Mouse (Mus musculus) bone marrow macrophage, adult 2 months (primary cell): ENCODE data around the gene Timm10b.

Experiments
- CTCF ChIP-seq: IDR thresholded peaks from 2 replicates; pipeline ENCODE4 v1.5.1; 2012; ENCODE audit warnings: low read depth, mild to moderate bottlenecking, low read length, moderate library complexity
- POLR2A ChIP-seq: IDR thresholded peaks from 2 replicates; pipeline ENCODE4 v1.6.1; 2012; ENCODE audit warnings: mild to moderate bottlenecking, low read depth, low read length, borderline replicate concordance

- TF ChIP-seq POLR2A, result no peak
- TF ChIP-seq CTCF, result no peak
These were observed 14.5 kb upstream of the Timm10b start for GRCm38 (mm10) chr7:105625397-105625796.
